Mouse (Mus musculus) embryonic fibroblast, embryonic 13.5 days (primary cell): ENCODE data around the gene Ints3.

ENCODE experiments used
- CTCF ChIP-seq: IDR thresholded peaks from 2 replicates; pipeline ENCODE4 v1.5.1; 2011; ENCODE audit warnings: mild to moderate bottlenecking, control low read depth, low read length, moderate library complexity, borderline replicate concordance; ENCODE audit not compliant: insufficient read depth
- POLR2A ChIP-seq: IDR thresholded peaks from 2 replicates; pipeline ENCODE4 v1.6.1; 2011; ENCODE audit warnings: low read depth, mild to moderate bottlenecking, control low read depth, low read length, moderate library complexity

DNA sequence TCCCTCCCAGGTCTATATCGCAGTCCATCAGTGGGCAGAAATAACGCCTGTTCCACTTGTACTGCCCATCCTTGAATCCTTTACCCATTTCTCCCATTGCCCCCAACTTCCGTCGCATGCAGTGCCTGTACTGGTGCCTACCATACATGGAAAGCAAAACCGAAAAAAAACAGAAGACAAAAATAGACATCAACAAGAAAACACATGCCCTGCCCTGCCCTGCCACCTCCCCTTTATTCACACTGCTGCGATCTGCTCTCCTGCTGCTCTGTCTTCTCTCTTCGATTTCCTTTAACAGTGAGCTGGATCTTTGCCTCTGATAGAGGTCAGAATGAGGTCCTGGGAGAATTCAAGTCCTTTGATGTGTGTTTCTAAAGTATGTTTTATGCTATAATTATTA is 75.5 kb downstream of the Ints3 start:
- no peak for TF ChIP-seq CTCF
- no peak for TF ChIP-seq POLR2A
